Mouse (Mus musculus) MEL-GATA-1-ER (cell line): ENCODE measurements around the gene Atg101.

ENCODE experiments used
- DNase-seq: peaks from one replicate; pipeline ENCODE4 v3.0.0-alpha.2; 2012; ENCODE audit warnings: low read depth; ENCODE audit errors: extremely low read depth

Gene Atg101

DNA sequence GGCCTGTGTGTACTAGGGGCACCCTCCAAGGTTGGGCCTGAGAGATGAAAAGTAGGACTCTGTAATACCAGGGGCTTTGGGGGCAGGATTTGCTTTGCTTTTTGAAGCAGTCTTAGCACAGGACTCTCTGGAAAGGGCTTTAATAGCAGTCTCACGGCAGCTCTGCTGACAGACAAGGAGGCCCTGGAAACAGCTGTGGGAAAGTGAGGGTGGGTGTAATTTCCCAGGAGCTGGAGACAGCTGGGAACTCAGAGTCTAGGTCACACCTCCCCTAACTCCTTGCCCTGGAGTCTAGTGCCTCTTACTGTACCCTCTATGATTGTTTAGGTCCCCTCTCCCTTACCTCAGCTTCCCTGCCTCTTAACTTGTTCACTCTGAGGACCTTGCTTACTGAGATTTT is 49.1 kb downstream of the Atg101 start:
- DNase-seq: no peak

DNA sequence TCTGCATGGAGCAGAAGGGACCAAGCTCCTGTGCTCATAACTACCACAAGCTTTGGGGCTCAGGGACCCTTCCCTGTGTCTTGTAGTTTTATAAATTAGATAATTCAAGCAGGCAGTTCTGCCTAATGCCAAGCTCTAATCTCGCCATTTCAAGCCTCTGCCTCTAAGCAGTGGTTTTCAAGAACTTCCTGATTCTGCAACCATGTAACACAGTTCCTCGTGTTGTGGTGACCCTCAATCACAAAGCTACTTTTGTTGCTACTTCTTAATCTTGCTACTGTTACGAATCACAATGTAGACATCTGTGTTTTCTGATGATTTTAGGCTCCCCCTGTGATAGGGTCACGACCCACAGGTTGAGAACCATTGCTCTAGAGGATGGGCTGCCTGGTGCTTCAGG is 49.6 kb downstream of the Atg101 start:
- DNase-seq: no peak

DNA sequence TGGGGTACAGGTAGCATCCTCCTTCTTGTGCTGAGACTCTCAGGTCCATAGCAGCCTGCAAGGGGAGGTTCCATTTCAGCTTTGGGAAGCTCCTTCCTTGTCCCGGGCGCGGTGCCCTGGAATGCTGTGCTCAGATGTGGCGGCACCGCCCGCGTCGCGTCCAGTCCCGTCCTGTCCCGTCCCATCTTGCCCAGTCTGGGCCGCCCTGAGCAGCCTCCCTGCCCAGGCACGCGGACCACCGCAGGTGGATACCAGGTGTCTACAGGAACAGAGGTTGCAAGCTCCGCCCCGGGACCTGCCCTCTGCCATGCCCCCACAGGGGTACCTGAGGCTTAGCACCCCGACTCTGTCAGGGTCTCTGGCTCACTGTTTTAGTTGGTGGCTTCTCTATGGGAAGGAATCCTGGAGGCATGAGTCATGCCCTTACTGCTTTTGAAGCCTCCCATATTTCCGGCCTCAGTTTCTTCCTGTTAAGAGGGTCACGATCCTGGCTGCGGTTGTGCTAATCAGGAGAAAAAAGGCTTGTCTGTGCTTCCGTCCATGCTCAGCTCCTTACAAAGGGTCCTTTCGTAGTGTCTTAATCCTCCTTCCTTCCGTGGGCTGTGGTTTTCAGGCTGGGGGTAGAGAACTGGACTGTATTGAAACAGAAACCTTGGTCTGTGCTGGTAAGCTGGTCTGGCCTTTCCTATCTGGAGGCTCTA is 52.6 kb downstream of the Atg101 start:
- DNase-seq: peak; percentile 77

DNA sequence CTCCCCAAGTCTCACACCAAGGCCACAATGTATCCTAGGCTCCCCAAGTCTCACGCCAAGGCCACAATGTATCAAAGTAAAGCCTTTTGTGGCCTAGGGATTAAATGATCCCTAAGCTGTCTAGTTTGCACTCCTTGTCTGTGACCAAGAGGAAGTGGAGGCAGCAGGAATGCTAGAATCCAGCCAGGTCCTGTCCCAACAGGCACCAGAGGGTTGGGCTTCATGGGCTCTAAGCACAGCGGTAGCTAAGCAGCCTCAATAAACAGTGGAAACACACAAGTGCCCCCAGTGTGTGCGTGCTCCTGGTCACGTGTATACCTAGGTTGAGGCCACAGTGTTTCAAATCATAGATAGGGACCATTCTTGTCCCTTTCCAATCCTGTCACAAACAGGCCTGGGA is 54.3 kb downstream of the Atg101 start:
- DNase-seq: no peak

DNA sequence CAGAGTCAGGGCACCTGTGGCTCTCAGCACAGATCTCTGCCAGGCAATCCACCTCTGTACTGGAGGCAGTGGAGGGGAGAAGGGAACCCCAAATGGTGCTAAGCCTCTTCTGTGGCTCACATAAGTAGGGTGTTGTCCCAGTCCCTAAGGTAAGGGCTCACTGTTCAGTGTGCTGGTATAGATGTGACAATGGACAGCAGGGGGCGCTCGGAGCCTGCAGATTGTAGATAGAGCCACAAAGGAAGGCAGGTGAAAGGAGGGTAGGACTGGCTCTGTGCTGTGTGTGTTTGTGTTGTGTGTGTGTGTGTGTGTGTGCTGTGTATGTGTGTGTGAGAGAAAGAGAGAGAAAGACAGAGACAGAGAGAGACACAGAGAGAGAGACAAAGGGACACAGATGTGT is 55.5 kb downstream of the Atg101 start:
- peak; percentile 64 for DNase-seq
